In the genomic region with DNA sequence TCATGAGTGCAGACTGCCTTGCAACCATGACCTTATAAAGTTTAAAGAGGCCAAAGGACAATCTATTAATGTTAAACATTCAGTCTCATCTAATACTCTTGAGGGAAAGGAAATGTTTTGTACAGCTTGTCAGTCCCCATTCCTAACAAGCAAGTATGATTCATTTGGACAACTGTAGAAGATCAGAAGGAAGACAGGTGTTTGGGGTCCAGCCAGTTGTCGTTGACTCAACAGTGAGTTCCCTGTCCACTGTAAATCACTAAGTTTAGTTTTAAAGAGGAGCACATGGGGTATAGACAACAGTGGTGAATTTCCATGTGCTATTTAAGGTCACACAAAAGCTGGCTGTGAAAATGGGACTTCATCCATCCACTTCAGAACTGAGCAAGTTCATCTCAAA, we compare ENCODE assay signal across 28 mouse cellular contexts.
"Had no signal": no experiment of that assay in that cellular context is flagged by ENCODE, and none has a peak within 500 bp of the region (broad histone marks: within the 10 kb centered on the region; RNA-seq: fewer than 3 reads in every experiment).

No protein-coding gene starts in this region.

- H3K36me3 ChIP-seq: heart, embryonic 10.5 days; heart, embryonic 15.5 days; hindbrain, embryonic 10.5 days; hindbrain, embryonic 12.5 days; intestine, embryonic 15.5 days; limb, embryonic 10.5 days; limb, embryonic 12.5 days; liver, embryonic 13.5 days; liver, embryonic 15.5 days had no signal

- H3K27ac ChIP-seq: gastrocnemius, adult 2 months; heart, adult 2 months; heart, embryonic 10.5 days; heart, embryonic 13.5 days; heart, embryonic 15.5 days; hindbrain, embryonic 10.5 days; hindbrain, embryonic 12.5 days; hindbrain, embryonic 14.5 days; intestine, embryonic 15.5 days; layer of hippocampus, adult 2 months; left cerebral cortex, adult 2 months; limb, embryonic 10.5 days; limb, embryonic 12.5 days; liver, embryonic 13.5 days; liver, embryonic 15.5 days had no signal

- ATAC-seq: hindbrain, embryonic 16.5 days; inflammation-experienced regulatory T-cells, adult 6 months; intestine, embryonic 15.5 days; intestine, postnatal 0 days; liver, postnatal 0 days had no signal

- H3K9me3 ChIP-seq: heart, embryonic 10.5 days; heart, embryonic 13.5 days; heart, embryonic 15.5 days; hindbrain, embryonic 10.5 days; hindbrain, embryonic 12.5 days; intestine, embryonic 15.5 days; limb, embryonic 10.5 days; limb, embryonic 12.5 days; liver, embryonic 13.5 days; liver, embryonic 15.5 days had no signal

- DNase-seq: gastrocnemius, adult 2 months; heart, adult 2 months; heart, postnatal 14 days; heart, postnatal 36 days; kidney, adult 18-20 months; kidney, adult 8-10 months; kidney, postnatal 10 days; kidney, postnatal 25 days; kidney, postnatal 4 days; liver; liver, embryonic 13.5 days; liver, postnatal 0 days had no signal

- H3K9ac ChIP-seq: heart, embryonic 13.5 days; heart, embryonic 15.5 days; hindbrain, embryonic 12.5 days; hindbrain, embryonic 14.5 days; intestine, embryonic 15.5 days; limb, embryonic 12.5 days; liver, embryonic 13.5 days; liver, embryonic 15.5 days; liver, postnatal 0 days had no signal

- H3K4me2 ChIP-seq: heart, embryonic 13.5 days; heart, embryonic 15.5 days; hindbrain, embryonic 12.5 days; hindbrain, embryonic 14.5 days; intestine, embryonic 15.5 days; limb, embryonic 12.5 days; liver, embryonic 11.5 days; liver, embryonic 13.5 days; liver, embryonic 15.5 days had no signal

- H3K4me3 ChIP-seq: gastrocnemius, adult 2 months; heart, adult 2 months; heart, embryonic 10.5 days; heart, embryonic 13.5 days; heart, embryonic 15.5 days; hindbrain, embryonic 10.5 days; hindbrain, embryonic 12.5 days; intestine, embryonic 15.5 days; layer of hippocampus, adult 2 months; left cerebral cortex, adult 2 months; limb, embryonic 10.5 days; limb, embryonic 12.5 days; liver, embryonic 13.5 days; liver, embryonic 15.5 days had no signal

- H3K27me3 ChIP-seq: heart, embryonic 15.5 days; hindbrain, embryonic 12.5 days; intestine, embryonic 15.5 days; limb, embryonic 12.5 days; liver, embryonic 13.5 days; liver, embryonic 15.5 days had no signal
